Mouse (Mus musculus): ENCODE data around the gene Ube2c. TPM values are rescaled to one million over a fixed set of nuclear protein-coding genes. Genes with fewer than 3 reads are reported as not detected.
A peak's percentile ranks its signal among the peaks of the same experiment; 100 is the strongest.

Gene Ube2c
- total RNA-seq (2021): 1 to 10 TPM; 2.4 to 2.9 TPM

DNA sequence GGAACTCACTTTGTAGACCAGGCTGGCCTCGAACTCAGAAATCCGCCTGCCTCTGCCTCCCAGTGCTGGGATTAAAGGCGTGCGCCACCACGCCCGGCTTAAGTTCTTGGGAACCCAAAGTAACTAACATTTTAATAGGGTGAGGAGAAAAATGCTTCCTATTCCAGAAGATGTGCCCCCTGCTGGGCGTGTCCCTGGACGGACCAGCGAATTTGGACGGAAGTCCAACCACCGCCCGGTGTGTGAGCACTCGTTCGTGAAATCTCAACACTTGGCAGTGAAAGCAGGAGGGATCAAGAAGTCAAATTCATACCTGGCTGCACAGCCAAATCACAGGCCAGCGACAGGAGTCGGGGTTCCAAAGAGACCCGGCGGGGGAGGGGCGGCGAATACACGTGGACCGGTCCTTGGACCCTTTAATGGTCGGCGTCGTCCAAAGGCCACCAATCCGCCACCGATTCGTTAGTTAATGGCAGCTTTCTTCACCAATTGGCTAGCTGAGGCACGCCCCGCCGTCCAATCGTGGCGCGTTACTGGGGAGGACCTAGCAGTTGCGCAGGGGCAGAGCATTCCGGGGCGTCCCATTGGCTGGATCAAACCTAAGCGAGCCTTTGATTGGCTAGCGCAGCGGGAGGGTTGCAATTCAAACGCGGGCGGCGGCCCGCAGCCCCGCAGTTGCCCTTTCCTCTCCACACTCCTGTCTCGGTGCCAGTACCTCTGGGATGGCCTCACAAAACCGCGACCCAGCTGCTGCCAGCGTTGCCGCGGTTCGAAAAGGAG, at the start of gene Ube2c:
Gene Ube2c, plus strand, starts transcription at position 641 of the 780 bp plus-strand sequence.
- intact Hi-C loops (cut with DNase I): no loop called here
- peak; percentile 98 for DNase-seq (ENCODE audit: low spot score)

GRCm38 (mm10) chr2:164723276-164723675, 46.4 kb upstream of the Ube2c start:
- intact Hi-C loops (cut with DNase I): no loop called here
- no peak for DNase-seq (ENCODE audit: low spot score)

GRCm38 (mm10) chr2:164725895-164726619, 43.6 kb upstream of the Ube2c start:
- no peak for DNase-seq (ENCODE audit: low spot score)
- intact Hi-C loops (cut with DNase I): loop anchor here (1.0 to 2.0 kb wide), 2 partner anchors 47 to 133 kb away; partner anchors contain the start of gene Eppin

- no peak for DNase-seq (ENCODE audit: low spot score)
- intact Hi-C loops (cut with DNase I): no loop called here
Measured at GRCm38 (mm10) chr2:164731719-164732118, 38.0 kb upstream of the Ube2c start.

DNA sequence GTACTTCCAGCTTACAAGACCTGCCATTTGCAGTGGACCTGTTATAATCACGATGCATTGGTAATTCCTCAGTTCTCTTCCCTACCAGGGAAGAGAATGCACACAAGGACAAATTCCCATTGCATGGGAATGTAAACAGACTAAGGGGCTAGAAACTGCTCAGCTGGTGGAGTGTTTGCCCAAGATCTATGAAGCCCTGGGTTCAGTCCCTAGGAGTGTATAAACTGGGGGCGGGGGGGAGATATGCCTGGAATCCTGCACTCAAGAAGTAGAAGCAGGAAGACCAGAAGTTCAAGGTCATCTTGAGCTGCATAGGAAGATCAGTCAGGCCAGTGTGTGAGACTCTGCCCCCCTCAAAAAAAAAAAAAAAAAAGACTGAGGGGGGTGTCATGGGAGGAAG, 36.4 kb upstream of the Ube2c start:
- intact Hi-C loops (cut with DNase I): no loop called here
- DNase-seq (ENCODE audit: low spot score): no peak

DNA sequence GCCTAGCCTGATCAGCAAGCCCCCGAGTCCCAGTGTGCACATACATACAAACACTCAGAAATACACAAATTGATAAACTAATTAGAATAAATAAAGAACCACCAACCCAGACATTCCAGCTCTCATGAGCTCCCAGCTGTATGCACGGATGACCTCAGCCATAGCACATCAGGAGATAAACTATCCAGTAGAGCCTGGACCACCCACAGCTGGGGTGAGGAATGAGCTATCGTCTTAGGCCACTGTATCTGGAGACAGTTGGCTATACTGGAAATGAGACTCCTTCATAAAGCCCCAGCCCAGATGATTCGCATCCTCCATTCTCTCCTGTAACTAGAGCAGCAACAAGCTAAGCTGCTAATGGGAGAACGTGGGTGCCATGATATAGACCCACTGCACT, 34.9 kb upstream of the Ube2c start:
- intact Hi-C loops (cut with DNase I): no loop called here
- DNase-seq (ENCODE audit: low spot score): no peak

GRCm38 (mm10) chr2:164735446-164735845, 34.3 kb upstream of the Ube2c start:
- intact Hi-C loops (cut with DNase I): no loop called here
- no peak for DNase-seq (ENCODE audit: low spot score)

GRCm38 (mm10) chr2:164737377-164738090, 32.2 kb upstream of the Ube2c start:
- intact Hi-C loops (cut with DNase I): no loop called here
- DNase-seq (ENCODE audit: low spot score): no peak

DNA sequence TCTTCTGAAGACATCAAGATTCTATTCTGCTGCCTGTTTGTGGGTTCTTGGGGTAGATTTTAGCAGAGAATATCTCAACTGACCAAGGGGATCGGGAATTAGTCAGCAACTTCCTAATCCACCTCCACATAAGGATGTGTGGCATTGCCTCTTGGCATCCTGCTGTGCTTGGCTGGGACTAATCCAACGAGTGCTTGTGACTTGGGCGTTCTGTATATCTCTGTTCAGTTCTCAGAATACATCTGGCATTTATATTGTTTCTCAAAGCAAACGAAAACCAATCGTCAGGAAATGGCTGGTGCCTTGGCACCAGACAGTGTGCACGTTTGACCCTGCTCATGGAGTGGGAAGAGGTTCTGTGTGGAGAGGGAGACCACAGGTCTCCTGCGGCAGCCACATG, 29.8 kb upstream of the Ube2c start:
- intact Hi-C loops (cut with DNase I): no loop called here
- DNase-seq (ENCODE audit: low spot score): no peak

DNA sequence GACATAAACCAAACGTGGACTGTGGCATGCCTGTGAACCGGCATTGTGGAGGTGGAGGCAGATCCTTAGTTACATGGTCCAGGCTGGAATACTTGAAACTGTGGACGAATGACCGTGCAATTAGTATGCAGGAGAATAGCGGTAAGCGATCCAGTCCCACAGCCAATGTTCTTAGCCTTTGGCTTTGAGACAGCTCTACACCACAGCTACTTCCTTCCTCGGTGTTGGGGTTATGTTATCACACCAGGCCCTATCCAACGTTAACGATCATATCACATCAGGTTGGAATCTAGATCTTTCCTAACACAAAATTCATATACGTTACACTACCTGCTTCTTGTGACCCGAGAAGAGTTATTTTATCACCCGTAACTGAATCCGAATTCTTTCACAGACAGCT, 24.7 kb upstream of the Ube2c start:
- intact Hi-C loops (cut with DNase I): no loop called here
- DNase-seq (ENCODE audit: low spot score): no peak

DNA sequence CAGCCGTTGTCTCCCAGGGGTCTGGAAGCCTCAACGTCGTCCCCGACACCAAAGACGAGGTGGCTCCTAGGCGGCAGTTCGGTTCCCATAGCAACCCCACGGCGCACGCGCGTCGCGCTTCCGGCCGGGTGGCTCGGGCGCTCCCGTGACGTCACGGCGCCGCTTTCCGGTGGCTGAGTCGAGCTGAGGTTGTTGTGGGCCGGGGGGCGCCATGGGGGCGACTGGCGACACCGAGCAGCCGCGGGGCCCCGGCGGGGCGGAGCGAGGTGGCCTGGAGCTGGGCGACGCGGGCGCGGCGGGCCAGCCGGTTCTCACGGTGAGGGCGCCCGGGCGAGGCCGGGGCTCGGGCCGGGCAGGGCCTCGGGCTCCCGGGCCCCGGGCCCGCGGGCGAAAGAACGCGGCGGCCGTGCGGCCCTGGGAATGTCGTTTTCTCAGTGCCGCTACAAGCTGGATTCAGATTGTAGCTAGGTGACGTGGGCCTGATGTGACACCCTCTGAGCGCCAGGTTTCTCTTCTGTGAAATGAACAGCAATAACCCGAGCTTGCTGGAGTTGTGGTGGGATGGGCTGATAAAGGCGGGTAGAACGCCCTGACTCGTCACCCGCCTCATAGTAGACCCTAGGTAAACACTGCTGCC, 23.7 kb upstream of the Ube2c start, which contains the start of the genes Wfdc3 and Dnttip1:
Gene Wfdc3, minus strand, starts transcription at position 89 of the 637 bp plus-strand sequence.
Gene Dnttip1, plus strand, starts transcription at position 141 of the 637 bp plus-strand sequence.
- intact Hi-C loops (cut with DNase I): no loop called here
- peak; percentile 86 for DNase-seq (ENCODE audit: low spot score)

- intact Hi-C loops (cut with DNase I): no loop called here
- no peak for DNase-seq (ENCODE audit: low spot score)
Measured at GRCm38 (mm10) chr2:164746693-164747092, 23.0 kb upstream of the Ube2c start.

DNA sequence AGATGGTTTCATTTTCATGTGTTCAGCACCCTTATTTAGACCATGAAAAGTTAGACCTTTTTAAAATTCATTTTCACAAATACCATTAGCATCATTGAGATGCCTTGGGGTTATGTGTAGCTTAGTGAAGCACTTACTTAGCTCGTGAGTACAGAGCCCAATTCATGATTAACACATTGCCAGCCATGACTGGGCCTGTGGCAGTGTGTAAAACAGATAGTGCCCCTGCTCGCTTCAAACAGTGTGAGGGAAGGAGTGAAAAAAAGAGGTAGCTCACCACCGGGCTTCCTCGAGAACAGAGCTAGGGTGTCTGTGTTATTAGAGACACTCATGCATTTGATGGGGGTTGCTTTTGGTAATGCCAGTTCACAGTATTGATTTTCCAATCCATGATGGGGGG, 21.5 kb upstream of the Ube2c start:
- intact Hi-C loops (cut with DNase I): no loop called here

DNA sequence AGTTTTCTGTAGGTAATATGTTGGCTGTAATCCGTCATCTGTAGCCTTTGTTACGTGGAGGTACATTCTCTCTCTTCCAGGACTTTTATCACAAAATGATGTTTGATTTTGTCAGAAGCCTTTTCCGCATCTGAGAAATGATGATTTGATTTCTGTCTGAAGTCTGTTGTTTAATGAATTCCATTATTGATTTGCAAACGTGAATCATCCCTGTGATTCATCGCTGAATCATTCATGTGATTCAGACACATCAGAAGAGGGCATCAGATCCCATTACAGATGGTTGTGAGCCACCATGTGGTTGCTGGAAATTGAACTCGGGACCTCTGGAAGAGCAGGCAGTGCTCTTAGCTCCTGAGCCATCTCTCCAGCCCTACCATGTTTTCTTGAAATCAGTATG, 20.7 kb upstream of the Ube2c start:
- no peak for DNase-seq (ENCODE audit: low spot score)
- intact Hi-C loops (cut with DNase I): no loop called here

More for the DNA sequence above, 21.5 kb upstream of the Ube2c start:
- DNase-seq (ENCODE audit: low spot score): no peak

DNA sequence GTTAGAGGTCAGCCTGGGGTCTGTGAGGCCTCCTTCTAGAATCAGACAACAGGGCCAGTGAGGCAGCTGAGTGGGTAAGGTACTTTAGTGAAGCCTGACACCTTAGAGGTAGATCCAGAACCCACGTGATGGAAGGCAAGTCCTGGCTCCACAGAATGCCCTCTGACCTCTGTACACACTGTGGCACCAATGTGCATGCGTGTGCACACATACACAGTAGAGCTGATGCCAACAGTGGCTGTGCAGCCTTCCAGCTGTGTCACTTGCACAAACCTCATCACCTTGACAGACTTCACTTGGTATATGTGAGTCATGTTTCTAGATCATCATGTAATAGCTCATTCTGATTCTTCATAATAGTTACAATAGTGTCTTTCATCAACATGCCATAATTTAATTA, 17.2 kb upstream of the Ube2c start:
- intact Hi-C loops (cut with DNase I): no loop called here
- DNase-seq (ENCODE audit: low spot score): no peak

DNA sequence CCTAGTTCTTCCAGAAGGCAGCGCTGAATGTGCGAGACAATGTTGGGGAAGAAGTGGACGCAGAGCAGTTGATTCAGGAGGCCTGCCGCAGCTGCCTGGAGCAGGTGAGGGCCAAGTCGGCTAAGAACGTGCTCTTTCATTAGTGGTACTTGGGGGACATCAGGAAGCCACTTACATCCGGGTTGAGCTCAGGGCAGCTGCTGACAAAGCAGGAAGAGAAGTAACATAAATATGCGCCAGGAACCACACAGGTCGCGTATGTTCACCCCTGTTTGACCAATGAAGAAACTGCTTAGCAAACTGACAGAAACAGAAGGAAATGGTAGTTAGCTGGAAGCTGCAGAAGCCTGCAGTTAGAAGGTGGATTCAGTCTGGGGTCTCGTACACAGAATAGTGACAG, 15.6 kb upstream of the Ube2c start:
- DNase-seq (ENCODE audit: low spot score): no peak
- intact Hi-C loops (cut with DNase I): no loop called here

GRCm38 (mm10) chr2:164754800-164755199, 14.9 kb upstream of the Ube2c start:
- no peak for DNase-seq (ENCODE audit: low spot score)
- intact Hi-C loops (cut with DNase I): no loop called here

- intact Hi-C loops (cut with DNase I): no loop called here
- DNase-seq (ENCODE audit: low spot score): no peak
Measured at GRCm38 (mm10) chr2:164757841-164758240, 11.9 kb upstream of the Ube2c start.

DNA sequence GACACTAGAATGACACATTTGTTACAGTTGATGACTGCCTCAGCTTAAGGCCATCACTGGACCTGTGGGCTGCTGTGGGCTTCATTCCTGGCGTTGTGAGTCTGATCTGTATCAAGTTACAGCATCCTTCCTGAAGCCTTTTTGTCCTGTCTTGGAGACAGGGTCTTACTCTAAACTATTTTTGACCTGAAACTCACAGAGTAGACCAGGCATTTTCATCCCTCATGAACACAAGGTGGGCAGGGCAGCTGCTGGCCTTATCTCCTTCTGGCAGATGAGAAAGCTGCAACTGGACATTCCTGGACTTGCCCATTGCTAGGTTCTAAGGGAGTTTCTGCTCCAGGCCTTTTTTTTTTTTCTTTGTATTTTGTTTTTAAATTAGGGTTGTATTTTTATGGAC, 11.0 kb upstream of the Ube2c start:
- DNase-seq (ENCODE audit: low spot score): no peak
- intact Hi-C loops (cut with DNase I): no loop called here
